Mouse (Mus musculus): Measurements from ENCODE around the gene Otop2. TPM values are rescaled to one million over a fixed set of nuclear protein-coding genes. Genes with fewer than 3 reads are reported as not detected.

Otop2 gene
- polyA plus RNA-seq, 1 experiment from 2014 or later: not detected

DNA sequence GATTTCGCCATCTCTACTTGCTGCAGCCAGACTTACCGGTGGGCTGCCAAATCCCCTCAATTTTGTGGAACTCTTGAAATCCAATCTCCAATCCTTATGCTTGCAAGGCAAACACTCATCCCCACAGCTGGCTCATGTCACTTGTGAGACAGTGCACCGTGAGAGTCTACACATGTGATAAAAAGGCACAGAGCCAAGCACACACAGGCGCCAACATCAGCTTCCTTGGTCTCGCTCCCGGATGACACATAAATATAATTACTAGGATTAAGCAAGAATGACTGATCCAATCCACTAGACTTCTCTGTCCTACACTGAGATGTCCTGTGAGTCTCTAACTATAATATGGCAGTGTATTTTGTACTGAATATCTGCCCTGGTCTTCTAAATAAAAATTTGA, 16.0 kb upstream of the Otop2 start:
- Histone ChIP-seq H3K9me3 (ENCODE audit: low read length) (no peaks in the 10 kb centered on the region), H3K9ac (replicated peaks) (no peak overlapping the region), H3K36me3 (replicated peaks; ENCODE audit: insufficient read depth, low read length) (0 out of 2 replicates have a peak, but pooled peaks cover 2% of the 10 kb centered on the region), H3K4me3 (ENCODE audit: low read depth, low read length) (no peak overlapping the region), H3K27ac (ENCODE audit: low read depth) (peak overlapping the region; percentile 96), H3K4me1 (ENCODE audit: insufficient read depth) (peaks cover 19% of the 10 kb centered on the region), H3K4me2 (ENCODE audit: low read depth, low read length) (no peak overlapping the region), H3K27me3 (ENCODE audit: insufficient read depth, low read length) (no peaks in the 10 kb centered on the region)
- TF ChIP-seq EP300 (IDR thresholded peaks at IDR 0.05; ENCODE audit: low read depth) (no peak), CTCF (IDR thresholded peaks at IDR 0.05; ENCODE audit: low read depth) (no peak)
- ATAC-seq (no peak), DNase-seq (no peak)
- 60% methylated on average over 6 of the region's 6 CpGs for WGBS (ENCODE audit: insufficient replicate concordance)

DNA sequence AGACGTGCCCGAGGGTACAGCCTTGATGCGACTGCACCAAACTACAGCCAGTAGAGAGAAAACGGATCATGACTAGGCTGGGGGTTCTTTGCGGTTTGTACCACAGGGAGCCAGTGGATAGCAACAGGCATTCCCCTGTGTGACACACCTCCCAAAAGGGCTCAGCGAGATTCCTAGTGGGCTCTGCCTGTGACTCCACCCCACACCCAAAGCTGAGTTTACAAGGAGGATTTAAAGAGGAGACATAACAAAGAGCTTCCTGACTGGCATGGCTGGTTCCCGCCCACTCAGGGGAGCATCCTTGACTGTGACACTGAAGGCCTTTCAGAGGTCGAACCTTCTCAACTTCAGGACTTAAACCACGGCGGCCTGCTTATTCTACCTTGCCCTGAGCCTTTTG, 15.5 kb upstream of the Otop2 start:
- Histone ChIP-seq H3K4me2 (ENCODE audit: low read depth, low read length) (peak overlapping the region; percentile 50), H3K27ac (ENCODE audit: low read depth) (peak overlapping the region; percentile 96), H3K9ac (replicated peaks) (no peak overlapping the region), H3K4me3 (ENCODE audit: low read depth, low read length) (no peak overlapping the region), H3K27me3 (ENCODE audit: insufficient read depth, low read length) (no peaks in the 10 kb centered on the region), H3K9me3 (ENCODE audit: low read length) (no peaks in the 10 kb centered on the region), H3K4me1 (ENCODE audit: insufficient read depth) (peaks cover 19% of the 10 kb centered on the region), H3K36me3 (replicated peaks; ENCODE audit: insufficient read depth, low read length) (0 out of 2 replicates have a peak, but pooled peaks cover 2% of the 10 kb centered on the region)
- ATAC-seq (no peak), DNase-seq (no peak)
- no peak for TF ChIP-seq CTCF (IDR thresholded peaks at IDR 0.05; ENCODE audit: low read depth)
- no peak for TF ChIP-seq EP300 (IDR thresholded peaks at IDR 0.05; ENCODE audit: low read depth)
- 73% methylated on average over 10 of the region's 10 CpGs for WGBS (ENCODE audit: insufficient replicate concordance)

DNA sequence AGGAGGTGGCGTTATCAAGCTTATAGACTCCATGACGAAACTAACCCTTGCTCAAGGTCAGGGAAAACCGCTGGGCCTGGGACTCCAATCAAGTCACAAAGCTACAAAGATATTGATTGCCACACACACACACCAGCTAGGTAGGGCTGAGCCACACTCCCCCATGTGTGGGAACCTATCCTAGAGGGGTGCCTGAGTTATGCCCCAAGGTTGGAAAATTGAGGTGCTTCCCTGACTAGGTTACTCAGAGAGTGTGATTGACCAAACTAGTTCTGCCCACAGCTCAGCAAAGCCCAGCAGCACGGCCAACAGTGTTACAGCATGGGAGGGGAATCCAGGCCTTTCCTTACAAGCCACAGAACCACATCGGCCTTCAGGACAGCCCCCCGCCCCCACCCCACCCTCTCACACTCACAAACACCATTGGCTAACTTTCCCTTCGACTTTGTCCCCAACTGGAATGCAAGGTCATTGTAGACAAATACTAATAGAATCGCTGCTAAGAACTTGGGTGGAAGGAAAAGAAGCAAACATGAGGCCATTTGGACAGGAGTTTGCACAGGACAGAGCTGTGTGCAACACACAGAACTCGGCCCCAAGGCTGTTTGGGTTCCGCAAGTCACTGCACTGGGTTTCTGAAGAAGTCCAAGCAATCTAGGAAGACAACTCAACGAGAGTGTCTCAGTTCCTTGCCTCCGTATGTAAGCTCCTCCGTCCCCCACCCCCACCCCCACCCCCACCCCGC, 14.2 kb upstream of the Otop2 start:
- peak; percentile 73 for ATAC-seq
- peak overlapping the region; percentile 96 for H3K27ac ChIP-seq (ENCODE audit: low read depth)
- TF ChIP-seq CTCF (IDR thresholded peaks at IDR 0.05; ENCODE audit: low read depth) (no peak), EP300 (IDR thresholded peaks at IDR 0.05; ENCODE audit: low read depth) (peak; percentile 39)

DNA sequence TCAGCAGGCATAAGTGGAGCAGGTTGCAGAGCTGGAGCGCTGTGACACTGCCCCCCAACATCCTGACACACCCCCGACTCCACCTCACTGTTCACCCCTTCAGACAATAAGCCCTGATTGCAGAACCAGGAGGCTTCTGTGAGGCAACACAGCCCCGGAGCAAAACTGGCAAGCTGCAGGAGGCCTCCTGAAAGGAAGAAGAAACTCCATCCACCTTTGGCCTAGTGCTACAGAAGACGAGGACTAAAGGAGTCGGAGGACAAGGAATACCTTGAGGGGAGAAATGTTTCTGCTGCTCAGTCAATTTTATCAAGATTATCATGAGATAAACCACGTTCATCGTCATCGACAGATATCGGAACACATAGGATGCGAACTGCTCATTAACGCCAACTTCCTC, 11.0 kb upstream of the Otop2 start:
- Histone ChIP-seq H3K27me3 (ENCODE audit: insufficient read depth, low read length) (peaks cover 4% of the 10 kb centered on the region; the same call in 1 of the 2 replicates), H3K27ac (ENCODE audit: low read depth) (peak overlapping the region; percentile 66), H3K4me1 (ENCODE audit: insufficient read depth) (peaks cover 19% of the 10 kb centered on the region), H3K4me3 (ENCODE audit: low read depth, low read length) (peak overlapping the region; percentile 44), H3K9me3 (ENCODE audit: low read length) (no peaks in the 10 kb centered on the region), H3K4me2 (ENCODE audit: low read depth, low read length) (peak overlapping the region; percentile 70), H3K36me3 (replicated peaks; ENCODE audit: insufficient read depth, low read length) (0 out of 2 replicates have a peak, but pooled peaks cover 2% of the 10 kb centered on the region), H3K9ac (replicated peaks) (peak overlapping the region; percentile 34)
- 69% methylated on average over 11 of the region's 11 CpGs for WGBS (ENCODE audit: insufficient replicate concordance)
- TF ChIP-seq EP300 (IDR thresholded peaks at IDR 0.05; ENCODE audit: low read depth): no peak
- TF ChIP-seq CTCF (IDR thresholded peaks at IDR 0.05; ENCODE audit: low read depth): no peak
- DNase-seq (no peak), ATAC-seq (no peak)

More for the DNA sequence above, 14.2 kb upstream of the Otop2 start:
- no peak overlapping the region for H3K4me3 ChIP-seq (ENCODE audit: low read depth, low read length)
- H3K4me1 ChIP-seq (ENCODE audit: insufficient read depth): peaks cover 22% of the 10 kb centered on the region
- H3K4me2 ChIP-seq (ENCODE audit: low read depth, low read length): peak overlapping the region; percentile 52
- 0 out of 2 replicates have a peak, but pooled peaks cover 2% of the 10 kb centered on the region for H3K36me3 ChIP-seq (replicated peaks; ENCODE audit: insufficient read depth, low read length)
- peaks cover 4% of the 10 kb centered on the region; the same call in 1 of the 2 replicates for H3K27me3 ChIP-seq (ENCODE audit: insufficient read depth, low read length)
- no peaks in the 10 kb centered on the region for H3K9me3 ChIP-seq (ENCODE audit: low read length)
- DNase-seq: peak; percentile 67
- H3K9ac ChIP-seq (replicated peaks): no peak overlapping the region
- 46% methylated on average over 14 of the region's 14 CpGs for WGBS (ENCODE audit: insufficient replicate concordance)

DNA sequence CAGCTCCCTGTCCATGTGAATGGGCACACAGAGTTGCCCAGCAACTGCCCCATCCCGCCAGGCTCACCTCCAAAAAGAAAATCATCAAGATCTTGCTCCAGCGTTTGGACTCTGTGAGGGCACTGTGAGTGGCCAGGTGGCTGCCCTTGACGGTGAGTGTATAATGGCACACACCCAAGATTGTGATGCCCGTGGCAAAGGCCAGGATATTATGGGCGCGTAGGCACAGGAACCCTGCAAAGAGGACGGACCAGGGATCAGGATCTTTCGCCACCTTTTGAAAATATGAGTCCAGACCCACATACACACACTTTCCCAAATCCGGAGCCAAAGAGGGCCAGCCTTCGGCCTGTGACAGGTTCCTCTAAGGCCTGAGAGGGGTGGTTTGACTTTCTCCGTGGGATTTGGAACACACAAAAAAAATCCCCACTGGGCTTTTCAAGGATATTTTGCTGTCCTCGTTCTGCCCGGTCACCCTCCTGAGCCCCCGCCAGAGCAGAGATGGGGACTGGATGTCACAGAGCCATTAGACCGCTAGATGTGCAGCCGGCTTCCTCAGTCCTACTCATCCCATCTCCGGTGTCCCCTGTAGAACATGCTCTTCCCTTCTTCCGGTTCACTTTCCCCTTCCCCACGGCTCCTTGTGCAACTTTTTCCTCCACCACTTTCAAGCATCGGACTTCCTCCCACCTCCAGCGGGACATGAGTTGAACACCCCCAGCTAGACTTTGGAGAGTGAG, 10.3 kb upstream of the Otop2 start:
- 0 out of 2 replicates have a peak, but pooled peaks cover 2% of the 10 kb centered on the region for H3K36me3 ChIP-seq (replicated peaks; ENCODE audit: insufficient read depth, low read length)
- H3K4me2 ChIP-seq (ENCODE audit: low read depth, low read length): peak overlapping the region; percentile 70
- H3K4me3 ChIP-seq (ENCODE audit: low read depth, low read length): peak overlapping the region; percentile 44
- no peaks in the 10 kb centered on the region for H3K9me3 ChIP-seq (ENCODE audit: low read length)
- H3K9ac ChIP-seq (replicated peaks): peak overlapping the region; percentile 36
- WGBS (ENCODE audit: insufficient replicate concordance): 42% methylated on average over 21 of the region's 21 CpGs
- H3K27me3 ChIP-seq (ENCODE audit: insufficient read depth, low read length): peaks cover 4% of the 10 kb centered on the region; the same call in 1 of the 2 replicates
- TF ChIP-seq EP300 (IDR thresholded peaks at IDR 0.05; ENCODE audit: low read depth) (no peak), CTCF (IDR thresholded peaks at IDR 0.05; ENCODE audit: low read depth) (no peak)
- peak; percentile 49 for DNase-seq
- H3K27ac ChIP-seq (ENCODE audit: low read depth): peak overlapping the region; percentile 66
- peak; percentile 12 for ATAC-seq
- peaks cover 16% of the 10 kb centered on the region for H3K4me1 ChIP-seq (ENCODE audit: insufficient read depth)
